Mouse (Mus musculus) urinary bladder, adult 18-20 months (tissue): ENCODE data around the gene Cpne4.

Experiments
- DNase-seq, 2 experiments: peaks; one replicate each; pipeline ENCODE4 v3.0.0; 2022; ENCODE audit warnings: low spot score in 2 of 2, mixed read lengths in 2 of 2

Cpne4 gene

GRCm38 (mm10) chr9:104678571-104678970 is 131.5 kb downstream of the Cpne4 start:
- no peak for DNase-seq

- DNase-seq: no peak
Observed at GRCm38 (mm10) chr9:104687051-104687450, 140.0 kb downstream of the Cpne4 start.

GRCm38 (mm10) chr9:104693145-104693544 is 146.1 kb downstream of the Cpne4 start:
- DNase-seq: no peak

GRCm38 (mm10) chr9:104710831-104711230 is 163.7 kb downstream of the Cpne4 start:
- DNase-seq: no peak

GRCm38 (mm10) chr9:104725311-104725710 is 178.2 kb downstream of the Cpne4 start:
- no peak for DNase-seq

GRCm38 (mm10) chr9:104742661-104743380 is 195.7 kb downstream of the Cpne4 start:
- no peak for DNase-seq

- DNase-seq: no peak
Observed at GRCm38 (mm10) chr9:104755519-104755918, 208.4 kb downstream of the Cpne4 start.

GRCm38 (mm10) chr9:104760031-104760430 is 212.9 kb downstream of the Cpne4 start:
- DNase-seq: no peak

GRCm38 (mm10) chr9:104776198-104776815 is 229.2 kb downstream of the Cpne4 start:
- no peak for DNase-seq

- no peak for DNase-seq
Observed at GRCm38 (mm10) chr9:104777135-104777534, 230.0 kb downstream of the Cpne4 start.

GRCm38 (mm10) chr9:104777780-104778179 is 230.7 kb downstream of the Cpne4 start:
- DNase-seq: no peak

- no peak for DNase-seq
Observed at GRCm38 (mm10) chr9:104796601-104797000, 249.5 kb downstream of the Cpne4 start.

- no peak for DNase-seq
Observed at GRCm38 (mm10) chr9:104804776-104805175, 257.7 kb downstream of the Cpne4 start.

GRCm38 (mm10) chr9:104814681-104815080 is 267.6 kb downstream of the Cpne4 start:
- DNase-seq: no peak

GRCm38 (mm10) chr9:104828646-104829045 is 281.6 kb downstream of the Cpne4 start:
- DNase-seq: no peak

- no peak for DNase-seq
Observed at GRCm38 (mm10) chr9:104832934-104833539, 286.0 kb downstream of the Cpne4 start.

GRCm38 (mm10) chr9:104837931-104838330 is 290.8 kb downstream of the Cpne4 start:
- no peak for DNase-seq

GRCm38 (mm10) chr9:104841278-104841677 is 294.2 kb downstream of the Cpne4 start:
- no peak for DNase-seq

- no peak for DNase-seq
Observed at GRCm38 (mm10) chr9:104845226-104845930, 298.3 kb downstream of the Cpne4 start.

GRCm38 (mm10) chr9:104853701-104854100 is 306.6 kb downstream of the Cpne4 start:
- DNase-seq: no peak

GRCm38 (mm10) chr9:104854245-104854921 is 307.3 kb downstream of the Cpne4 start:
- DNase-seq: peak in 1 of 2 experiments; percentile 17

- DNase-seq: no peak
Observed at GRCm38 (mm10) chr9:104865830-104866229, 318.7 kb downstream of the Cpne4 start.
